Mouse (Mus musculus) retina, postnatal 1 day (tissue): ENCODE measurements at regions not wholly inside any gene's neighbourhood (a gene's known extent, or its start where the extent isn't known, plus 50 kb on each side); places are given as distances from the start of the nearest gene placed in this dataset.
A peak's percentile ranks its signal among the peaks of the same experiment; 100 is the strongest.

Experiments
- DNase-seq: peaks from one replicate; pipeline ENCODE4 v3.0.0-alpha.2; 2012

DNA sequence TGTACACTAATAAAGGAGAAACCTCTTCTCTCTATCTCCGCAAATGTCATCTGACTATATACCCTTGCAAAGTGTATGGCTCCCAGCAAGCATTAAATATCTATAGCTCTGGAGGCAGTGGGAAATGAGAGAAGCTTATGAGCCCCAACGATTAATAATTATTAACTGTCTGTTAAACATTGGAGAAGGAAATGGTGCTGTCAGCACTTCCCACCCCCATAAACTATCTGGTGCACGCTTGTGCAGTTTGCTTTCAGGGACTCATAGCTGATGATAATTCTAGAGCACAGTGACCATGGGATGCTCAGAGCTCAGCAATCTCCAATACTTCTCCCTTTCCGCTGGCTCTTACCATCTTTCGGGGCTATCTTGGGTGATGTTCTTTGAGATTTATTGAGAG lies 541.2 kb downstream of the Grxcr1 start:
- DNase-seq, result no peak

DNA sequence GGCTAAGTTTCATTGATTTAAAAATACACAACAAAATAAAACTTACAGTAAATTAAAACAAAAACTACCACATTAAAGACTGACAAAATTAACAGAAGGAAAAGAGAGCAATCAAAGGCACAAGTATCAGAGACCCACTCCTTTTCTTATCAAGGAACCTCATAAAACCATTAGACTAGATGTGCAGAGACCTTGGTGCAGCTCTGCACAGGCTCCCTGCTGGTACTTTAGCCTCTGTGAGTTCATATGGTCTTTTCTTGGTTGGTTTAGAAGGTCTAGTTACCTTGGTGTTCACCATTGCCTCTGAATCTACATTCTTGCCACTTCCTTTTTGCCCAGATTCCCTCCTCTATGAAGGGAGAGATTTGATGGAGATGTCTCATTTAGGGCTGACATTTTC lies 544.2 kb downstream of the Grxcr1 start:
- DNase-seq, result no peak

DNA sequence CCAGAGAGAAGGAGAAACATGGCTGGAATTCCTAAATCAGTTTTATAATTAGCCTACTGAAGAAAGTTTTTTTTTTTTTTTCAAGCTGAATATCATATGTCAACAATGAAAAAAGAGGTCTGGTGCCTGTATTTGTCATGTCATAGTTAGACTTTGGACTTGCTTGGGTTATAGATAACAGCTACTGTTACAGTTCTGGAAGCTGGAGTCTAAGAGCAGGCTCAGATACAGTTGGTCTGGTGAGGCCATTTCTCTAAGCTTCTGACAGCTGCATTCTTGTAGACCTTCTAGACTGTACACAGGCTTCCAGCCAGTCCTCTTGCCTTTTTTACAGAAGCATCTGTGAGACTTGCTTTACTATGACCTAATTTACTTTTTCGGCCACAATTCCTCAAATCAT lies 546.9 kb downstream of the Grxcr1 start:
- DNase-seq, result no peak

DNA sequence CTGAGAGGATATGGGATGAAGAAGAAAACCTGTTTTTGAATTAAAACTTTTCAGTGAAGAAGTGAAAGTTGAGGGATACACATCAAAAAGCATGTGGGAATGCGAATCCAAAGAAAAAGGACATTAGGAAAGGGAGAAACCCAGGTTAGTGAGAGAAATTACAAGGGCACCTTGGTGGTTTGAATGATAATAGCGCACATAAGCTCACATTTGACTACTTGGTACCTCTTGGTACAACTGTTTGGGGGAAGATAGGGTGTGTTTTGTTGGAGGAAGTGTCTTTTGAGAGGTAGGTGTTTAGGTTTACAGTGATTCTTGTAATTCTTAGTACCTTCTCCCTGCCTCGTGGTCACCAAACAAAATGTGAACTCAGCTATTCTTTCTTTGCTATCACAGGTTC lies 560.8 kb downstream of the Grxcr1 start:
- no peak for DNase-seq

DNA sequence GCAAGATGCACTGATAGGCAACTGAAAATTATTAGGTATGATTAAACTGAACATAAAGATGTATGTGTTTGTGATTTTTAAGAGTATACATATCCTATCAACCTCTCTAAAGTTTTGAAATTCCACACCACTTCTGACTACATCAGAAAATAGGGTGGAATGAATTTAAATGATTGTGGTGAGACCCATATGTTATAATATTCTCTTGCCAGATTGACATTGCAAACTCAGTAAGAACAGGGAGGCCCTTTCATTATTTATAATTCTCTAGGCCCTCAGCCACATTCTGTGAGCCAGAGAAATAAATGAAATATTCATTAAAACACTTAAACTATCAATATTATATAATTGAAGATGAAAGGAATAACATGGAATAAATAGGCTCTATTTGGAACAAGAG lies 586.8 kb downstream of the Grxcr1 start:
- DNase-seq, result no peak

DNA sequence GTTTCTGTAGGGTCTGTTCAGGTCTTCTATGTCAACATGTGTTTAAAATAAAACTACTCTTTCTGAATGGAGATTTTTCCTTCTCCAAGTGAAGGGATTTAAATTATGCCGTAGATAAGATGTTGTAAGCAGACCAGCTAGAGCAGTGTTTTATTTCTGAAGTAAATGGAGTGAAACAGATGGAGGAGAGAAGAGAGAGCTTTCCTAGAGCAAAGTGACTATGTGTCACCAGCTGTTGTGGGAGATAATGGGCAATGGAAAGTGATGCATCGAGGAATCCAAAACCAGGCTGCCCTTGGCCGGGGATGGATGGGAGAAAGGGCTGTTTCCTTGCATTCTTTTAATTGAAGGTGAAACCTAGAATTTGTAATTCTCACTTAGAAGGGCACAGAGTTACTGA lies 603.8 kb downstream of the Grxcr1 start:
- no peak for DNase-seq

DNA sequence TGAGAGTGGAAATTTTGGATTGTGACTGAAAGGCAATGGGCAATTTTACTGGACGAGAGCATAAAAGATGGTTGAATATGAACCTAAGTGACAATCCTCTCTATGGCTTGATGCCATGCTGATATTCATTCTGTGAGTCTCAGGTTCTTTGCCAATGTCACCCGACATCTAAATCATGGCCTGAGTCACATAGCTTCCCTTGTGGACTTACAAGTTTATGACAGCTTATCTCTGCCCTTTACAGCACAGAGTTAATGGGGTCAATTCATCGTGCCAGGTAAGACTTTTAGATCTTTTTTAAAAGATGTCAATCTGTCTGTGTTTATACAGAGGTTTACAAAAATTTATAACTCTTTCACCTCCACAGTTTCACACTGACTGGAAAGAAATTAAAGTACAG lies 641.2 kb downstream of the Grxcr1 start:
- no peak for DNase-seq

DNA sequence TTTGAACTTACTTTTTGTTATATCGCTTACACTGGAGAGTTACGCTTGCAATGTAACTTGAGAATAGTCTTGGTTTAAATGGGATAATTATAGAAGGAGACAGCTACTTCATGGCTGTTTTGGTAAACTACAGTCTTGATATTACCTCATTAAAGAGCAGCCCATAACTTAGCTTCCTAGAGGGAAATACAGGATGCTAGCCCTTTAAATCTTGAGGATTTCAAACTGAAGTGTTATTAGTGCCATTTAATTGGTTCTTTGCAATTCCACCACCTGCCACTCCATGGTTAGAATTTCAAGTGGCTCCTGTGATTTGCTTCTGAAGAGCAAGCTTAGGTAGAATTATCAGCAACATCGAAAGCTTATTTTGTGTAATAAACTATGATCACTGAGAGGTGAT lies 640.1 kb downstream of the Kctd8 start:
- no peak for DNase-seq

DNA sequence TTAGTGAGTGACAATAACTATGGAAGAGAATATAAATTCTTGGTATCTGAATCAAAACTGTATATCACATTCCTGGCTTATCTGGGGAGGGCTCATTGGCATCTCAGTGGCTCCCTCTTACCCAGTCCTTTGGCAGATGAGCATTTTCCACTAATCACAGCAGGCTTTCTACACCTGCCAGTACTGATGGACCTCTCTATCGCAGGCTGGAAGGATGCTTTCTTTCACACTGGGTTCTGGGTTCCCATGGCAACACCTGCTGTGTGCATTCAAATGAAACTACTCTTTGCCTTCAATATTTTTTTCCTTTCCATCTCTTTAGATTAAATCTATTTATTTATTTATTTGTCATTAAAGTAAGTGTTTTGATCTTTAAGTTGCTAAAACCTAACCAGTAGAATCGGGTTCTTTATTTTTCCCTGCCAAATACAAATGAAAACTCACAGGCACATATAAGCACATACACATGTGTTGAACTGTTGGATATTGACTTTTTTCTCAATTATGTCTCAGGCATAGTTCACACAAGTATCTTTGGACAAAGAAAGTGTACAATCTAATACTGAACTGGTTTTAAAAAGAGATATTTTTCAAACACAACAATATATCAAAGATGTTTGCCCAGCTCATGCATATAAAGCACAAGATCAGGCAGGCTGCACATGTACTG lies 635.9 kb downstream of the Kctd8 start:
- no peak for DNase-seq

DNA sequence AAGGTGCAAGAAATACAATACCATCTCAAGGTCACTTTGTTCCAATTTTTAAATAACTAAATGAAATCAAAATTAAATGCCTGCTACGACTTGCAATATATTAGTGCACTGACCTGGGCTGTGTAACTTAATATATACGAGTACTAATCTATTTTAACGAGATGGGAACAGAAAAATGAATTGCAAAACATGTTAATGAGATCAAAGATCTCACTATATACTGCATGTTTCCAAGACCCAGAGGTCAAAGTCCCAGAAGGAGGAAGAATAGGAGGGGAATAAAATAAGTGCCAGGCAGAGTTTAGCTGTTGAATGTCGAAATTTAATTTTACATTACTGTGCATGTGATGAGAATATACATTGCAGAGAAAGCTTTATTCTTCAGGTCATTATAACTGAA lies 614.7 kb downstream of the Kctd8 start:
- DNase-seq, result no peak

DNA sequence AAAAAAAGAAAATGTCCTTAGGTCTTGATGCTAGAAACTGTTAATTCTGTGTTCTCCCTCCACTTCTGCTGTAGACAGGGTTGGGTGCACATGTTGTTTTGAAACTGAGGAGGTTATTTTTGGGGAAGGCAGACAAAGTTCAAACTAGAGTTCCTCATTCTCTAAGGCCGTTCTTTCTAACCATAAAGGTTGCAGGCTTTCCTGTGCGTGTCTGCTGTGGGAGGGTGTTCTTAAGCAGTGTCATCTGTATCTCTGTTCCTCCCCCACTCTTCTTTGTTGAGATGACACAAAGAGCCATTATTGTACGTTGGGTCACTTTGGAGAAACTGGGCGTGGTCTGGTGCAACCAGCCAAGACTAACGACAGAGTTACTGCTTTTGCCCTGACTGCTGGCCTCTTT lies 606.3 kb downstream of the Kctd8 start:
- peak; percentile 9 for DNase-seq

DNA sequence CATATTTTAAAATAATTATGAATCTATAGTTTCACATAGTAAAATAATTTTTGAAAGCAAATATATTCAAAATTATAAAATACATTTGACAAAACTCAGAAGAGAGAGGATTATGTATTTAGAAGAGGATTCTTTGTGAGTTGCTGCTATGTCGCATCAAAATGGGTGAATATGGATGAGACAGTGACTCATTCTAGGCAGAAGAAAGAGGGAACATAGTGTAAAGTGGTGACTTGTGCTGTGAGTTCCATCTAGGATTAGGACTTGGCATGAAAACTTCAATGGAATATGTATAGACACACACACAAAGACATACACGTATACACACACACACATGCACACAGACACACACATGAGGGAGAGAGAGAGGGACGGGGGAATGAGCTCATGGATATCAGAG lies 591.0 kb downstream of the Kctd8 start:
- no peak for DNase-seq

DNA sequence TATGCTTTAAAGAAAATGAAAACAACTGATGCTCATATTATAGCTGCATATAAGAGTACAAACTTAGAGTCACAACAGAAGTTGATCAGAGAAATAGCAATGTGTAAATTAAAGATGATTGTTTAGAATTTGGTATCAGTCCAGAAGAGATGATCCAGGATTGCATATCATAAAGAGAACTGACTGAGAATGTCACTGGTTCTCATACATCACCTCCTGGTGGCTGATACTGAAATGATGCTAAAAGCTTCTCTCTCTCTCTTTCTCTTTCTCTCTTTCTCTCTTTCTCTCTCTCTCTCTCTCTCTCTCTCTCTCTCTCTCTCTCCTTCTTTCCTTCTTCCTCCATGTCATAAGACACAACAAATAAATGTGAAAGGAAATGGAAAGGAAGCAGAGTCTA lies 588.5 kb downstream of the Kctd8 start:
- DNase-seq, result no peak
